Mouse (Mus musculus) R1 (cell line): Measurements from ENCODE around the gene Dpf3.
A peak's percentile ranks its signal among the peaks of the same experiment; 100 is the strongest.

Experiments
- DNase-seq: peaks from one replicate; pipeline ENCODE4 v3.0.0-alpha.2; 2018; ENCODE audit warnings: low read depth, low spot score

Dpf3 gene

GRCm38 (mm10) chr12:83487476-83487991 lies at the start of gene Dpf3:
Gene Dpf3, minus strand, starts transcription at chr12:83487716.
- peak; percentile 97 for DNase-seq

DNA sequence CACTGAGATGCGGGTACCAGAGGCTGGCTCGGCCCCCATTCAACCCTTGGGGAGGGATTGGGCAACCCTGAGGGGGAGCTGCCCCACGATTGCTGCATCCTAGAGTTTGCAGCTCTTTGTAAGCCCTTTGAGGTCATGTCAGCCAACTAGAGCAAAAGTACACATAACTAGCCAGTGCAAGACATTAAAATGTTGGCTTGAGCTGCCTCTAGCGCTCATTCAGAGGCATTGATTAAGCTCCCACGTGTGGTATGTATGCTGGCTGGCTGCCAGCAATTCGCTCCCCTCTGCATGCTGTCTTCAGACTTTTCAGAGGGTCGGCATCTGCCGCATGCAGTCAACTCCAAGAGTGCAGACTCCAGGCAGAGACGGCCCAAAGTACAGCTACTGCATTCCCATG lies 48.5 kb upstream of the Dpf3 start:
- DNase-seq: peak; percentile 65

GRCm38 (mm10) chr12:83535428-83535827 lies 47.9 kb upstream of the Dpf3 start:
- peak; percentile 44 for DNase-seq

DNA sequence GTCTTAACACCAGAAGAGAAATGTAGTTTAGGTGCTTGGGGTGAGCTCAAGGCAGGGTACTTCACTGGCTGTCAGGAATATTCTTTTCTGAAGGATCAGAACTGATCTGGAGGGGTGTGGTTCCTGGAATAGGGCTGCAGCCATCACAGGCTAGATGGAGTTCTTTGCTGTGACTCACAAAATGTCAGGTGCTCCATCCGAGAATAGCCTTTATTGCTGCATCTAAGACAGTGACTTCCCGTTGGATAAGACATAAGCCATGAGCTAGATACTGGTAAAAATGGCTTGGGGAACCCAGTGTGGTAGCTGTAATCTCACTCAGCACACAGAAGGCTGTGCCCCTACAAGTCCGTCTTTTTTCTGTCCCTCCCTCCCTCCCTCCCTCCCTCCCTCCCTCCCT lies 46.7 kb upstream of the Dpf3 start:
- no peak for DNase-seq

DNA sequence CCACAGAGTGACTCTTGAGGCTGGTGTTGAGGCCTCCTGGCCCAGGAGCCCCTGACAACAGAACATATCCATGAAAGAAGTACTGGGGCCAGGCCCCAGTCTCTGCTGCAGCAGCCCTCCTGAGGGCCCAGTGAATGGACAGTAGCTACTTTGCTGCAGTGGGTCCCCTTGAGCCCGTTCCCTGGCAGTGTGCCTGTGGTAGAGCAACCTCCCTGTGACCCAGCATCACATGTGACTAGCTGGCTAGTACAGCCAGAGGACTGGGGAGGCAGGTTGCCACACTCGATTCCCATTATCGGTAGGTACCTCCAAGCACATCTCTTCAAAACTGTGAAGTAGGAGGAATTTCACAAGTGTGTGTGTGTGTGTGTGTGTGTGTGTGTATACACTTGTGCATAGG lies 45.5 kb upstream of the Dpf3 start:
- DNase-seq: no peak

GRCm38 (mm10) chr12:83531992-83532391 lies 44.5 kb upstream of the Dpf3 start:
- peak; percentile 29 for DNase-seq

GRCm38 (mm10) chr12:83528665-83529064 lies 41.1 kb upstream of the Dpf3 start:
- DNase-seq: no peak

GRCm38 (mm10) chr12:83527816-83528215 lies 40.3 kb upstream of the Dpf3 start:
- DNase-seq: peak; percentile 75

- DNase-seq: peak; percentile 48
These were observed 38.5 kb upstream of the Dpf3 start for GRCm38 (mm10) chr12:83525822-83526544.

DNA sequence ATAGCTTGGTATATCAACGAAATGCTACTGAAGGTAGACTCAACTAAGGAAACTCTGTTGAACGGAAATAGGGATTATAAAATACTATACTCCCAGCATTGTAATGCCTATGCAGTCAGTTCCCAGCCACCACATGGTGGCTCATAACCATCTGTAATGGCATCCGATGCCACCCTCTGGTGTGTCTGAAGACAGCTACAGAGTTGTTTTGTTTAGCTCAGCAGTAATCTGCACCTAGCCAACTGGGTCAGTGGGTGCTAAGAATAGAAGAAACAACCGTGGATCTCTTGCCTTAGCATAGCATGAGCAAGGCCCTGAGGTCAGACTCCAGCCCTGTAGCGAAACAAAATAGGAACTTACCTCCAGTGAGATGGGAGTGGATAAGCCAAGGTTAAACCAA lies 36.8 kb upstream of the Dpf3 start:
- DNase-seq: peak; percentile 27

- peak; percentile 86 for DNase-seq
These were observed 36.4 kb upstream of the Dpf3 start for GRCm38 (mm10) chr12:83523892-83524291.

DNA sequence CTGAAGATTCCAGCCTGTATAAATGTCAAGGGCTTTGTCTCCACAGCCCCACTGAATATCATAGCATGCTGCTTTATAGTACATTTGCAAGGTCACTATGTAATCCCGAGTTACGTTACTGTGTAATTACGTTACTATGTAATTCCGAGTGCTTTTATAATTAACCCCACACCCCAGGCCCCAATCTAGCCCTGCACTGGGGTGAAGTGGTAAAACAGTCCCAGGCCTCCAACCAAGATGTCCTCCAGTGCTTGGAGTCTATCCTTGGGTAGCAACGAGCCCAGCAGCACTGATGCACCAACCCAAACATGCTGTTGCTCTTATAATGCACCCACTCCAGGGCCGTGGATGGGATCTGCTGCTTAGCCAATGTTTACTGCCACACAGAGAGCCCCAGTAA lies 35.5 kb upstream of the Dpf3 start:
- DNase-seq: no peak

DNA sequence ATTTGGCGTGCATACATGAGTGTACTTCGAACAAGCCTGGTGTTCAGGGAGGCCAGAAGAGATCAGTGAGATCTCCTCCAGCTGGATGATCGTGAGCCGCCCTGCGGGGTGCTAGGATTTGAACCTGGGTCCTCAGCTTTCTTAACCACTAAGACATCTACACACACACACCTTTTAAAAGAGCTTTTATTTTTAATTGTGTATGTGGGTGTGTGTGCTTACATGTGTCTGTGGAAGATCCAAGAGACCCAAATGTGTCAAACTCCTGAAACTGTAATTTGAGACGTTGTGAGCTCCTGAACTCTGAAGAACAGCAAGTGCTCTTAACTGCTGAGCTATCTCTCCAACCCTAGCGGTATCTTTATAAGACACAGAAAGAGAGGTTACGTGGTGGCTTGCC lies 33.6 kb upstream of the Dpf3 start:
- DNase-seq: no peak

DNA sequence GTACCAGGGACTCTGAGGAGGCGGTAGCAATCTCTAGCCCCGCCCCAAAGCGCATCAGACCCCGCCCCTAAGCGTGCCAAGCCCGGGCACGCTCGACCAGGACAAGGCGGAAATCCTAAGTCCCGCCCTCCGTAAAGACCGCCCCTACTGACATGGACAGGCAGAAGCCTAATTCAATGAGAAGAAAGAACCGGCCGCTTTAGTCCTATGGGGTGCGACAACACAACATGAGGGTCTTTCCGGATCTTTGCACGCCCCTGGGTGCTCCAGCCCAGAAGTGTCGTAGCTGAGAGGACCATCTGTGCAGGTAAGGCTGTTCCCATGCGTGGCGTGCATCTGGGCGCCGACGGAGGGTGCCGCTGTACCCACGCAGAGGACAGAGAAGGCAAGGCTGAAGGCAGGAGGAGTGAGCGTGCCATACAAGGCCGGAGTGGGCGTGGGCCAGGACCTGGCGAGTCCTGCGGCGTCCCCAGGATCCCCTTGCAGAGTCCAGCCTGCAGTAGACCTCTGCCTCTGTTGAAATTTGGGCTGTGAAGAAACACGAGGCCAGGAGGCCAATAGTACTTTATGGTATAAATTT lies 32.9 kb upstream of the Dpf3 start, which contains the start of gene Dcaf4:
TSS of gene Dcaf4 (plus strand) at position 156 of the 580 bp plus-strand sequence.
- DNase-seq: peak; percentile 99

DNA sequence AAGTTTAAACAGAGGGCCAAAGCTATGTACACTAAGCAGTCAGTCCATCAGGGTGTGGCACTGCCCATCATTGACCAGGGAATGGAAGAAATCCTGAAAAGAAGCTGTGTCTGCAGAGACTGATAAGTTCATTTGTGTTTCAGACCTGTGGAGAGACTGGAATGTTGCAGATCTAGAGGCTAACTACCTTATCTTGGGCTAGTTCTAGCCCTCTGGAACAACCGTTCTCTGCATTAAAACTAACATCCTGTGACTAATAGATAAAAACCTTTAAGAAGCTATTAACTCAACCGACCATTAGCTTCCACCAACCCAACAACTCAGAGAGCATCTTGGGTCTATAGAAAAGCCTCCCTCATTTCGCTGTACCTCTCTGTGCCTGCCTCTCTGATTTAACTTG lies 30.1 kb upstream of the Dpf3 start:
- DNase-seq: no peak

GRCm38 (mm10) chr12:83514216-83514615 lies 26.7 kb upstream of the Dpf3 start:
- no peak for DNase-seq

GRCm38 (mm10) chr12:83513185-83513584 lies 25.7 kb upstream of the Dpf3 start:
- DNase-seq: no peak

DNA sequence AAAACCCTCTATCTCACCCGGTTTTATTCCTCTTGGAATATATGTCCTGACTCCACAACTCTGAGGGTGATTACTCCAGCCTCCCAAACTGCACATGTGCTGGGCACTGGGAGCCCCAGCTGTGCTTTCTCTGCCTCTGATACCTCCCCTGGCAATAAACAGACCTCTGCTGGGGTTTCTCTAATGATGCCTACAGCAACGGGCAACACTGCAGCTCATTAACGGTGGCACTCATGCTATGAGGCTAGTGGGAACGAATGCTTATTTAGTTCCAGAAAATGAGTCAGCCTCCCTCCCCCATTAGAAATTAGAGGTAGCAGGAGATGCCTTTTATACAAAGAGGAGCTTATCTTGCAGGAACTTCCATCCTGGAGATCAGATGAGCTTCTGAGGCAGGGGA lies 25.3 kb upstream of the Dpf3 start:
- no peak for DNase-seq

- peak; percentile 60 for DNase-seq
These were observed 23.1 kb upstream of the Dpf3 start for GRCm38 (mm10) chr12:83510586-83510985.

- no peak for DNase-seq
These were observed 19.0 kb upstream of the Dpf3 start for GRCm38 (mm10) chr12:83506543-83506942.

GRCm38 (mm10) chr12:83502190-83502589 lies 14.7 kb upstream of the Dpf3 start:
- DNase-seq: peak; percentile 81

DNA sequence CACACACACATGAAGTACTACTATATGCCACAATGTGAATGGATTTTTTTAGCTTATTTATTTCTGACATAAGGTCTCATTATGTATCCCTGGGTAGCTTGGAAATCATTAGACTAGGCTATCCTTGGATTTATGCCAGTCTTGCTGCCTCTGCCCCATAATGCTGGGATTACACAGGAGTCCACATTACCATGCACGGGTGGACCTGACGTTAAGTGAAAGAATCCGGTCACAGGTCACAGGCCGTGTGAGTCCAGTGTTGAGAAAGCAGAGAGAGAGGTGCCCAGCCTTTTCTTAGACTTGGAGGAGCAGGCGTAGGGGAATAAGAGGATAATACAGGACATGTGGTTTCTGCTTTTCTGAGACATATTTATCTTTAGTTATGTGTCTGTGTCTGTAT lies 11.7 kb upstream of the Dpf3 start:
- DNase-seq: no peak

DNA sequence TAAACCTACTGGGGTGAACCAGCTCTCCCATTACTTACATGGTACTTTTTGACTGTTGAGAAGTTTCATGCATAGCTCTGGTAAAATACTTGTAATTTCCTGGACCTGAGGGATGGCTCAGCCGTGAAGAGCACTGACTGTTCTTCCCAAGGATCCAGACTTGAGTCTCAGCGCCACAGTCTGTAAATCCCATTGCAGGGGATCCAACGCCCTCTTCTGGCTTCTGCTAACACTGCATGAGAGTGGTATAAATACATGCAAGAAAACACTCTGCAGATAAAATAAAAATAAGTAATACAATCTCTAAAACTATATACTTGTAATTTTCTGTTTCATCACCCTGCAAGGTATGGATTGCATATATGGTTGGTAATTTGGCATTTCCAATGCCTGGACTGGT lies 10.4 kb upstream of the Dpf3 start:
- peak; percentile 73 for DNase-seq
